Mouse (Mus musculus): ENCODE results near the gene Plekho2. TPM values are rescaled to one million over a fixed set of nuclear protein-coding genes. Genes with fewer than 3 reads are reported as not detected.

Plekho2 gene
- 100 to 1,000 TPM; 196 to 205 TPM for total RNA-seq (2023)

GRCm38 (mm10) chr9:65579781-65580371, at the start of gene Plekho2:
Gene Plekho2 (minus strand): TSS chr9:65580040.

GRCm38 (mm10) chr9:65629025-65629766, 49.4 kb upstream of the Plekho2 start, which contains the start of gene Rbpms2:
Gene Rbpms2 (plus strand): TSS chr9:65629648.

GRCm38 (mm10) chr9:65586406-65587269, 6.8 kb upstream of the Plekho2 start, which contains the start of gene Pif1:
Gene Pif1 (plus strand): TSS chr9:65587160.

GRCm38 (mm10) chr9:65519807-65520504, 59.9 kb downstream of the Plekho2 start, which contains the start of gene Ankdd1a:
Gene Ankdd1a (minus strand): TSS chr9:65520193.

Other genes with a start within 250 kb of the Plekho2 start
- 10 to 100 TPM; 12.2 to 12.7 TPM for gene Pdcd7, start 233.9 kb downstream of the Plekho2 start, total RNA-seq (2023)
- gene Ubap1l, start 219.0 kb downstream of the Plekho2 start, total RNA-seq (2023), result under 1 TPM in 1 of 2 experiments, not detected in 1; 0.47 TPM
- gene Kbtbd13, start 188.4 kb downstream of the Plekho2 start, total RNA-seq (2023), result not detected
- gene Rasl12, start 181.5 kb downstream of the Plekho2 start, total RNA-seq (2023), result not detected
- not detected for gene Slc51b, start 157.1 kb downstream of the Plekho2 start, total RNA-seq (2023)
- gene Mtfmt, start 144.3 kb downstream of the Plekho2 start, total RNA-seq (2023), result 1 to 10 TPM; 4.9 to 7.3 TPM
- 10 to 100 TPM; 63.4 to 78.5 TPM for gene Spg21, start 119.1 kb downstream of the Plekho2 start, total RNA-seq (2023)
- gene Ankdd1a, start 59.8 kb downstream of the Plekho2 start, total RNA-seq (2023), result 1 to 10 TPM in 1 of 2 experiments, under 1 TPM in 1; 0.38 to 1.0 TPM
- 10 to 100 TPM in 1 of 2 experiments, 1 to 10 TPM in 1; 8.2 to 10.9 TPM for gene Pif1, start 7.1 kb upstream of the Plekho2 start, total RNA-seq (2023)
- under 1 TPM; 0.49 to 0.88 TPM for gene Rbpms2, start 49.6 kb upstream of the Plekho2 start, total RNA-seq (2023)
- gene Oaz2, start 88.0 kb upstream of the Plekho2 start, total RNA-seq (2023), result 10 to 100 TPM; 61.8 to 64.5 TPM
- 10 to 100 TPM; 20.5 to 24.3 TPM for gene Zfp609, start 247.5 kb upstream of the Plekho2 start, total RNA-seq (2023)

Measured in neutrophil, adult 59 days (primary cell).